Mouse (Mus musculus): ENCODE data around the gene Spaca7.

DNA sequence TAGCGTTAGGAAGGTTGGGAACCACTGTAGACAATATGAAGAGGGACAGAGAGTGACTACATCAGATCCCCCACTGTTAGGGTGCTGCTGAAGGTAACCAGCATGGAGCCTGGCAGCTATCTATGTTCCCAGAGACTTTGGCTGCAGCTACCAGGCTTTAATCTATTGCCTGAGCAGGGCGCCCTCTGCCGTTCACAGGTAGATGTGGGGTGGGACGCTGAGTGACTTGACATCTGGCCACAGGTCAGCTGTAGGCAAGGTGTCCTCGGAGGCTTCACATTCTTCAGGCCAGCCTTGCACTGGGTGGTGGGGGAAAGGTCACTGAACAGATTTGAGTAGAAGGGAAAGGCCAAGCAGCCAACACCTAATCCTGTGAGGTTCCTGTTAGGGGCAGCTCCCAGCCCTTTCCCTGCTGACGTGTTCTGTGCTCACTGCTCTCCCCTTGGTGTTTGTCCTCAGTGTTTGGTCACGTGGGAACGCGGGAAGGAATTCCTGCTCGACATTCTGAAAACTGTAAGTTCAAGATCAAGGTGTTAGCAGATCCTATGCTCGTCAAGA is 11.3 kb upstream of the Spaca7 start:
- TF ChIP-seq TAL1 (IDR thresholded peaks at IDR 0.05; ENCODE audit: low read length) (no peak), GATA1 (IDR thresholded peaks at IDR 0.05; ENCODE audit: low read length) (no peak)
